30 mouse cellular contexts compared by ENCODE assay signal in genomic region chr10:99330519-99330918, GRCm38 (mm10).
A peak's percentile ranks its signal among the peaks of the same experiment; 100 is the strongest.
DNase-seq lines count a peak whose midpoint lies in the region; ATAC-seq lines count a peak whose summit lies in the region.
"Had no signal": no experiment of that assay in that cellular context is flagged by ENCODE, and none has a peak within 500 bp of the region (broad histone marks: within the 10 kb centered on the region; RNA-seq: fewer than 3 reads in every experiment).

No protein-coding gene starts in this region.

- H3K27me3 ChIP-seq in kidney, embryonic 15.5 days: no peaks in the 10 kb centered on the region
- H3K27me3 ChIP-seq in embryonic facial prominence, embryonic 14.5 days (replicated peaks; ENCODE audit: control insufficient read depth, insufficient read depth, low read length): no peaks in the 10 kb centered on the region
- H3K27me3 ChIP-seq: heart, embryonic 12.5 days; limb, embryonic 15.5 days; liver, embryonic 13.5 days; megakaryocyte, embryonic 14.5 days; midbrain, embryonic 12.5 days; neural tube, embryonic 12.5 days had no signal

- 0 out of 2 replicates have a peak, but pooled peaks cover 4% of the 10 kb centered on the region for H3K4me1 ChIP-seq in kidney, embryonic 15.5 days
- no peaks in the 10 kb centered on the region for H3K4me1 ChIP-seq in embryonic facial prominence, embryonic 14.5 days (ENCODE audit: control insufficient read depth, insufficient read depth, low read length)
- H3K4me1 ChIP-seq: heart, embryonic 12.5 days; limb, embryonic 15.5 days; liver, embryonic 13.5 days; megakaryocyte, embryonic 14.5 days; midbrain, embryonic 12.5 days; neural tube, embryonic 12.5 days had no signal

- ATAC-seq in kidney, embryonic 15.5 days (replicated peaks; ENCODE audit: low FRiP score): no peak
- ATAC-seq in embryonic facial prominence, embryonic 14.5 days (ENCODE audit: low read depth): no peak
- ATAC-seq: inflammation-experienced regulatory T-cells, adult 6 months; lung, postnatal 0 days; Patski had no signal

- H3K27ac ChIP-seq in kidney, embryonic 15.5 days: 0 out of 2 replicates have a peak overlapping the region, but pooled peaks have one; percentile 1
- H3K27ac ChIP-seq in embryonic facial prominence, embryonic 14.5 days (replicated peaks; ENCODE audit: low read depth, low read length): no peak overlapping the region
- H3K27ac ChIP-seq: hindbrain, embryonic 14.5 days; limb, embryonic 15.5 days; liver, embryonic 13.5 days; midbrain, embryonic 12.5 days; neural tube, embryonic 12.5 days had no signal

- no peak overlapping the region for H3K4me3 ChIP-seq in kidney, embryonic 15.5 days (replicated peaks)
- H3K4me3 ChIP-seq in embryonic facial prominence, embryonic 14.5 days (ENCODE audit: low read depth, low read length): no peak overlapping the region
- H3K4me3 ChIP-seq: heart, embryonic 12.5 days; limb, embryonic 15.5 days; liver, embryonic 13.5 days; megakaryocyte, embryonic 14.5 days; midbrain, embryonic 12.5 days; myocyte; neural tube, embryonic 12.5 days had no signal

- WGBS in kidney, embryonic 15.5 days: 56% methylated on average over 7 of the region's 7 CpGs
- 20% methylated on average over 7 of the region's 7 CpGs for WGBS in embryonic facial prominence, embryonic 14.5 days

- no peak overlapping the region for H3K4me2 ChIP-seq in kidney, embryonic 15.5 days
- H3K4me2 ChIP-seq in embryonic facial prominence, embryonic 14.5 days (ENCODE audit: low read depth, low read length): no peak overlapping the region
- H3K4me2 ChIP-seq: heart, embryonic 12.5 days; hindbrain, embryonic 14.5 days; limb, embryonic 15.5 days; liver, embryonic 13.5 days; midbrain, embryonic 12.5 days; neural tube, embryonic 12.5 days had no signal

- no peak overlapping the region for H3K9ac ChIP-seq in kidney, embryonic 15.5 days
- no peak overlapping the region for H3K9ac ChIP-seq in embryonic facial prominence, embryonic 14.5 days (ENCODE audit: low read depth, low read length)
- H3K9ac ChIP-seq: heart, embryonic 12.5 days; hindbrain, embryonic 14.5 days; limb, embryonic 15.5 days; liver, embryonic 13.5 days; midbrain, embryonic 12.5 days; neural tube, embryonic 12.5 days had no signal

- DNase-seq in embryo, embryonic 10 days (ENCODE audit: low spot score): peak; percentile 47
- no peak for DNase-seq in embryo, embryonic 9.5 days (ENCODE audit: extremely low spot score)
- DNase-seq in kidney, adult 9 months: no peak
- DNase-seq in embryo, embryonic 10.5 days (ENCODE audit: low spot score): peak; percentile 42
- DNase-seq in embryonic facial prominence, embryonic 14.5 days (ENCODE audit: low spot score): peak; percentile 69
- no peak for DNase-seq in thymus, postnatal 4 days
- DNase-seq in urinary bladder, postnatal 4 days (ENCODE audit: low spot score in 2 of 2): no peak
- DNase-seq: adrenal gland, postnatal 25 days; cerebellum, adult 2 months; cerebellum, postnatal 14 days; gastrocnemius, postnatal 25 days; heart, adult 18-20 months; heart, postnatal 4 days; kidney, adult 18-20 months; kidney, postnatal 10 days; liver, embryonic 13.5 days; lung, adult 18-20 months; lung, postnatal 4 days had no signal

- H3K9me3 ChIP-seq in kidney, embryonic 15.5 days (replicated peaks): no peaks in the 10 kb centered on the region
- H3K9me3 ChIP-seq in embryonic facial prominence, embryonic 14.5 days (ENCODE audit: control insufficient read depth, low read length): no peaks in the 10 kb centered on the region
- H3K9me3 ChIP-seq: heart, embryonic 12.5 days; limb, embryonic 15.5 days; liver, embryonic 13.5 days; megakaryocyte, embryonic 14.5 days; midbrain, embryonic 12.5 days; neural tube, embryonic 12.5 days had no signal

- no peaks in the 10 kb centered on the region for H3K36me3 ChIP-seq in kidney, embryonic 15.5 days
- H3K36me3 ChIP-seq in embryonic facial prominence, embryonic 14.5 days (ENCODE audit: control insufficient read depth, insufficient read depth, low read length): no peaks in the 10 kb centered on the region
- H3K36me3 ChIP-seq: G1E; heart, embryonic 12.5 days; limb, embryonic 15.5 days; liver, embryonic 13.5 days; midbrain, embryonic 12.5 days; neural tube, embryonic 12.5 days had no signal

Comparison
In these comparisons a context has a peak if more than half of its experiments do, and no peak if none do; other contexts are left out.
1. DNase-seq: peak in embryo, embryonic 10 days (single experiment), embryo, embryonic 10.5 days (single experiment) and embryonic facial prominence, embryonic 14.5 days (single experiment); none in embryo, embryonic 9.5 days (single experiment), kidney, adult 9 months (single experiment), thymus, postnatal 4 days (single experiment) and urinary bladder, postnatal 4 days (0 of 2).